Mouse (Mus musculus) hindbrain, postnatal 0 days (tissue): ENCODE data around the gene Egln3. TPM values are rescaled to one million over a fixed set of nuclear protein-coding genes. Genes with fewer than 3 reads are reported as not detected.

Experiments used
- ATAC-seq: fragments of 200-750 bp; cut with Nextera tagmentation; 2 replicates; pipeline ENCODE4 v1.8.0; 2017; ENCODE audit warnings: mild to moderate bottlenecking, moderate TSS enrichment, moderate library complexity
- DNase-seq: peaks from one replicate; pipeline ENCODE4 v3.0.0-alpha.2; 2015; ENCODE audit warnings: low spot score
- H3K27ac ChIP-seq: fragments of 300-500 bp; sonication (generic); 2 replicates; pipeline ENCODE4 v1.5.1; 2014; ENCODE audit warnings: mild to moderate bottlenecking
- H3K27me3 ChIP-seq: fragments of 300-500 bp; sonication (generic); 2 replicates; pipeline ENCODE4 v1.6.1; 2014; ENCODE audit warnings: low read length, mixed read lengths; ENCODE audit not compliant: insufficient read depth
- H3K36me3 ChIP-seq: fragments of 300-500 bp; sonication (generic); 2 replicates; pipeline ENCODE4 v1.6.1; 2014; ENCODE audit warnings: low read length, mixed read lengths; ENCODE audit not compliant: insufficient read depth
- H3K4me1 ChIP-seq: fragments of 300-500 bp; sonication (generic); 2 replicates; pipeline ENCODE4 v1.6.1; 2014; ENCODE audit warnings: antibody characterized with exemption, low read length, mixed read lengths; ENCODE audit not compliant: insufficient read depth
- H3K4me2 ChIP-seq: fragments of 300-500 bp; sonication (generic); 2 replicates; pipeline ENCODE4 v1.6.1; 2014; ENCODE audit warnings: low read depth, mild to moderate bottlenecking, low read length, moderate library complexity, mixed read lengths
- H3K4me3 ChIP-seq: fragments of 300-500 bp; sonication (generic); 2 replicates; pipeline ENCODE4 v1.5.1; 2014; ENCODE audit warnings: low read length
- H3K9ac ChIP-seq: fragments of 300-500 bp; sonication (generic); replicated peaks from 2 replicates; pipeline ENCODE4 v1.6.1; 2014; ENCODE audit warnings: mild to moderate bottlenecking, low read length, moderate library complexity, mixed read lengths
- H3K9me3 ChIP-seq: fragments of 300-500 bp; sonication (generic); 2 replicates; pipeline ENCODE4 v1.6.1; 2016; ENCODE audit warnings: low read length, mixed read lengths
- CTCF ChIP-seq: IDR thresholded peaks from 2 replicates; pipeline ENCODE4 v1.5.1; 2016; ENCODE audit warnings: antibody characterized with exemption, control low read depth, low read depth
- WGBS: fragments of 180-500 bp; shearing (Covaris S2); extraction: QIAGEN DNeasy Blood & Tissue Kit; methylation state at CpG from one replicate; pipeline ENCODE4 v1.1.7; 2014; 5-methylcytosine and 5-hydroxymethylcytosine counted together
- polyA plus RNA-seq: library from polyadenylated mRNA; unstranded; fragments of >200 nt; fragmentation: Nextera tagmentation; extraction: Ambion mirVana; gene quantifications from 2 replicates; pipeline ENCODE4 v1.2.1, GENCODE M21; 2015
- total RNA-seq: library from RNA; depleted of rRNA; stranded (reverse); fragments of >200 nt; gene quantifications from 2 replicates; pipeline ENCODE4 v1.2.3, GENCODE M21; 2014

Egln3 gene
- total and polyA plus RNA-seq, 2 experiments from 2014 or later, result 5.8 to 8.3 TPM

GRCm38 (mm10) chr12:54205195-54205594, 1.5 kb upstream of the Egln3 start:
- H3K4me1 ChIP-seq, result no peaks in the 10 kb centered on the region
- H3K4me3 ChIP-seq, result no peak overlapping the region
- H3K27ac ChIP-seq, result no peak overlapping the region
- ATAC-seq (no peak), DNase-seq (peak; percentile 41)
- TF ChIP-seq CTCF, result peak; percentile 50
- no peak overlapping the region for H3K4me2 ChIP-seq
- 11% methylated on average over 1 of the region's 1 CpGs for WGBS
- H3K36me3 ChIP-seq, result no peaks in the 10 kb centered on the region
- no peak overlapping the region for H3K9ac ChIP-seq
- no peaks in the 10 kb centered on the region; the same call in 1 of the 2 replicates for H3K27me3 ChIP-seq
- H3K9me3 ChIP-seq, result no peaks in the 10 kb centered on the region

- whole genome bisulfite sequencing, result 3% methylated on average over 55 of the region's 55 CpGs
- H3K27ac ChIP-seq, result peak overlapping the region; percentile 17; the same call in 1 of the 2 replicates
- H3K9me3 ChIP-seq, result no peaks in the 10 kb centered on the region
- H3K27me3 ChIP-seq, result no peaks in the 10 kb centered on the region; the same call in 1 of the 2 replicates
- peak overlapping the region; percentile 57 for H3K4me3 ChIP-seq
- H3K9ac ChIP-seq, result peak overlapping the region; percentile 52
- H3K4me1 ChIP-seq, result 0 out of 2 replicates have a peak, but pooled peaks cover 3% of the 10 kb centered on the region
- ATAC-seq (peak; percentile 67), DNase-seq (peak; percentile 53)
- 0 out of 2 replicates have a peak, but pooled peaks have one; percentile 21 for TF ChIP-seq CTCF
- H3K36me3 ChIP-seq, result no peaks in the 10 kb centered on the region
- H3K4me2 ChIP-seq, result peak overlapping the region; percentile 96
Observed at GRCm38 (mm10) chr12:54202765-54203655, 650 bp downstream of the Egln3 start.

- H3K9ac ChIP-seq, result no peak overlapping the region; the same call in 1 of the 2 replicates
Observed at GRCm38 (mm10) chr12:54202276-54202675, 1.4 kb downstream of the Egln3 start.

GRCm38 (mm10) chr12:54200856-54201255, 2.8 kb downstream of the Egln3 start:
- Histone ChIP-seq H3K9me3 (no peaks in the 10 kb centered on the region), H3K27me3 (no peaks in the 10 kb centered on the region; the same call in 1 of the 2 replicates), H3K36me3 (no peaks in the 10 kb centered on the region), H3K9ac (no peak overlapping the region), H3K4me3 (0 out of 2 replicates have a peak overlapping the region, but pooled peaks have one; percentile 3), H3K27ac (no peak overlapping the region), H3K4me1 (peaks cover 9% of the 10 kb centered on the region; the same call in 1 of the 2 replicates), H3K4me2 (peak overlapping the region; percentile 38)
- no peak for ATAC-seq
- TF ChIP-seq CTCF, result no peak
- no peak for DNase-seq
- WGBS, result 31% methylated on average over 6 of the region's 6 CpGs

More at GRCm38 (mm10) chr12:54202276-54202675, 1.4 kb downstream of the Egln3 start:
- Histone ChIP-seq H3K27me3 (no peaks in the 10 kb centered on the region; the same call in 1 of the 2 replicates), H3K4me2 (peak overlapping the region; percentile 96), H3K27ac (no peak overlapping the region), H3K4me1 (peaks cover 9% of the 10 kb centered on the region; the same call in 1 of the 2 replicates), H3K9me3 (no peaks in the 10 kb centered on the region), H3K36me3 (no peaks in the 10 kb centered on the region), H3K4me3 (peak overlapping the region; percentile 57)
- ATAC-seq, result no peak
- TF ChIP-seq CTCF, result no peak
- WGBS, result 39% methylated on average over 6 of the region's 6 CpGs
- DNase-seq, result no peak

- WGBS, result 21% methylated on average over 4 of the region's 4 CpGs
- ATAC-seq, result no peak
Observed at GRCm38 (mm10) chr12:54200172-54200571, 3.5 kb downstream of the Egln3 start.

GRCm38 (mm10) chr12:54198282-54198918, 5.3 kb downstream of the Egln3 start:
- H3K4me1 ChIP-seq, result peaks cover 11% of the 10 kb centered on the region; the same call in 1 of the 2 replicates
- no peaks in the 10 kb centered on the region for H3K9me3 ChIP-seq
- no peak overlapping the region for H3K27ac ChIP-seq
- H3K4me3 ChIP-seq, result no peak overlapping the region
- ATAC-seq, result no peak
- no peaks in the 10 kb centered on the region for H3K36me3 ChIP-seq
- TF ChIP-seq CTCF, result no peak
- H3K4me2 ChIP-seq, result peak overlapping the region; percentile 45
- H3K9ac ChIP-seq, result no peak overlapping the region
- WGBS, result 81% methylated on average over 4 of the region's 4 CpGs
- no peaks in the 10 kb centered on the region; the same call in 1 of the 2 replicates for H3K27me3 ChIP-seq
- no peak for DNase-seq

More at GRCm38 (mm10) chr12:54200172-54200571, 3.5 kb downstream of the Egln3 start:
- Histone ChIP-seq H3K4me1 (peaks cover 9% of the 10 kb centered on the region; the same call in 1 of the 2 replicates), H3K27me3 (no peaks in the 10 kb centered on the region; the same call in 1 of the 2 replicates), H3K4me3 (no peak overlapping the region), H3K27ac (no peak overlapping the region), H3K9me3 (no peaks in the 10 kb centered on the region), H3K36me3 (no peaks in the 10 kb centered on the region), H3K4me2 (peak overlapping the region; percentile 20), H3K9ac (no peak overlapping the region)
- peak; percentile 60 for DNase-seq
- peak; percentile 55 for TF ChIP-seq CTCF
